Mouse (Mus musculus): ENCODE measurements around the gene Bco2.

DNA sequence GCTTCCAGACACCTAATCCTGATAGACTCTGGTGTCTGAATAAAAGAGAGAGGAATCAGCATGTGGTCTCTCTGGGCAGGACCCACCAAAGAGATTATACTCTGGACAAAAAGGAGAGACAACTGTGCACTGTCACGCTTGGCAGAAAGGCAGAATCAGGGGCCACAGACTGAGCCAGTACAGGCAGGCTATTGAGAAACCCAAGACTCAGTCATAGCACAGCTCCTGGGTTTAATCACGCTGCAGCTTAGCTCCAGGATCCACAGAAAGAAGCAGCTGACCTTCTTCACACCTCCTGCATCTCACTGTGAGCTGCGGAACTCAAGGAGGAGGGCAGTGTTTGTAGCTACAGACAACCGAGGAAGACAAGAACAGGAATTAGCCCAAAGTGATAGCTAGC is 25.4 kb upstream of the Bco2 start:
- TF ChIP-seq CTCF (conservative IDR thresholded peaks at IDR 0.05; ENCODE audit: low read length) = no peak
- TF ChIP-seq POU5F1 (IDR thresholded peaks at IDR 0.05; ENCODE audit: borderline replicate concordance, low read length) = no peak

Measured in E14TG2a.4 (cell line).